Mouse (Mus musculus): ENCODE data around the gene Onecut3.

Onecut3 gene

DNA sequence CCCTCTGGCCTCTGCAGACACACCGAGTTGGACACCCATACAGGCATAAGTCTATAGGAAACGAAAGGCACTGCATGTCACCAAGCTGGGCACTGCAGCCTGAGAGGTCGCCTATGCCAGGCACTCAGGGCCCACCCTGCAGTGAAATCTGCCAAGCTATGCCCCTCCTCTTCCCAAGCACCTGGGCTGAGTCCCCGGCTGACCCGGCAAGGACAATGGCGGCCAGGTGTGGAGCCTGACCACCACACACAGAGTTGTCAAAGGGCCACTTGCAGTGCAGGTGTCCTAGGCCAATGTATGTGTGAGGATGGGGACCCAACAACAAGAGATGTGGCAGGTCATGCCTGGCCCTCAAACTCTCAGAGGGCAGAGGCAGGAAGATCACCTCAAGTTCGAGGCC is 64.8 kb downstream of the Onecut3 start:
- no peak for TF ChIP-seq GATA4 (IDR thresholded peaks at IDR 0.05; ENCODE audit: insufficient replicate concordance, low read length)

DNA sequence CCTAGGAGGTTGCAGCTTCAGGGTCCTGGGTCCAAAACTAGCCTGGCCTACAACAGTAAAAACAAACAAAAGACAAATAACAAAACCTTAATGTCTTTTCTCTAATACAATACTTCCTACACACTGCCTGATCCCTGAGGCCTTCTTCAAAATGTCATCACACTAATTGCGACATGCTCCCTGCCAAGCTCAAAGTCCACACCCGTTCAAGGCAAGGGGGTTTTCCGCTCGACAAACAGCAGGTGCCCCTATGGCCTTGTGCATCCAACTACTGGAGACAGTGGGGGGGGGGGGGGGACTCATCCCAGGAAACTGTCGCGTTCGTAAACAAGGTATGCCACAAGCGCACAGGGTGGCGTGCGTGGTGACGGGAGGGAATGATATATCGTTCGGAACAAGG is 66.0 kb downstream of the Onecut3 start:
- no peak for TF ChIP-seq GATA4 (IDR thresholded peaks at IDR 0.05; ENCODE audit: insufficient replicate concordance, low read length)

DNA sequence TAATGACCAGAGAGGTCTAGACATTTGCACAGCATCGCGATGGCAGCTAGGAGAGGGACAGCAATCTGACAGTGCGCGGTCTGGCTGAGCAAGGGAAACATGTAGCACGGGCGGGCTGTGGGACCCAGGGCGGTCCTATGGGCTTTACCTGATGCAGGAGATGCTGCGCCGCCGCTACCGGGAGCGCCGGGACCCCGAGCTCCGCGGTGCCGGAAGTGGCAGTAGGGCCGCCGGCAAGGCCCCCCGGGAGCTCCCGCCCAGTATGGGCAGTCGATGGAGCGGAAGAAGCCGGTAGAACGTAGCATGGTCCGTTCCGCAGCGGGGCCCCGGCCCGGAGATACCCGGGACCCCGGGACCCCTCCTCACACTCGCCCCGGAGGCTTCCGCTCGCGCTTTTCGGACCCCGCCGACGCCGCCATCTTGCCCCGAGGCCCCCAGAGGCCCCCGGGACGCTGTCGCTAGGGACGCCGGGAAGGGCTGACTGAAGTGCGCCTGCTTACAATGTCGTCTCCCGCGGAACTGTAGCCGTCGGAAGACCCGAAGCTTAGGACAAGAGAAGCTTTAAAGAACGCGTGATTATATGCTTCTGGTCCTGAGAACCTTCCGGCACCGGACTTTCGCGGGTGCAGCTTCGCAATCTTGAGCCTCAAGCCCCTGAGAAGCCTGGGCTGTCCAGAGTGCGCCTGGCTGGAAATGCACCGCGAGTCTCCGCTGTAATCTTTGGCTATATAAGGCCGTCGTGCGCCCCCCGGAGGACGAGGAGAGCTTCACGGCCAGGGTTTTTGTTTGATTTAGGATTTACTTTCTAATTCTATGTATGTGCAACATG is 66.7 kb downstream of the Onecut3 start, which contains the start of gene Rexo1:
Rexo1 (minus strand) TSS at position 445 of the 829 bp plus-strand sequence.
- peak; percentile 77; the same call in 1 of the 2 replicates for TF ChIP-seq GATA4 (IDR thresholded peaks at IDR 0.05; ENCODE audit: insufficient replicate concordance, low read length)

DNA sequence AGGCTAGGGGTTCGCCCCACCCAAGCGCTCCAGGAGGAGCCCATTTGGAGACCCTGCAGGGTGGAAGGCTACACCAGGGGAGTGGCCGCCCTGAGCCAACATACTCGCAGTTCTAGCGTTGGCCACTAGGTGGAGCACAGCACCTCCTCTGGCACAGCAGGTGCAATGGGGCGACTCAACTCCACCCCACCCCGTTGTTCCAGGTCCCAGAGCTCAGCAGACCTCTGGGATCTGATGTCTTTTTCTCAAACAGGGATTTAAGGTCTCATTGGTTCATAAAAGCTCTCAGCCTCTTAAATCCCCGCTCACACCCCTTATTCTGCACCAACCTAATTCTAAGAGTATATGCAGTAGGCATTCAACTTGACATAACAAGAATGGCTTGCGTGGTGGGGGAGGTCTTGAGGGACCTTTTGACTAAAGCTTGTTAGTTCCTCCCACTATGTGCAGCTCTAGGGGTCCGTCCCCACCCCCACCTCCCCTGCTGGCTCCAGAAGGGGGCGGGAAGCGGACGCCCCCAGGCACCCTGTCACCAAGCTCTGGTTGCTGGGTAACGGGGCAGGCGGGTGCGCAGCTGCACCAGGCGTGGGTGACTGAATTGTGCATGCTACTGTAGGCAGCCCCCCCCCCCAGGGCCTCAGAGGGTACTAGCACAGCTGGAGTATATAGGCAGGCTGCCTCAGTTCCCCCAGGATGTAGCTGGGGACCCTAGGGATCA is 71.9 kb downstream of the Onecut3 start:
- TF ChIP-seq GATA4 (IDR thresholded peaks at IDR 0.05; ENCODE audit: insufficient replicate concordance, low read length), result no peak
